Mouse (Mus musculus): ENCODE measurements around the gene Chd4.

DNA sequence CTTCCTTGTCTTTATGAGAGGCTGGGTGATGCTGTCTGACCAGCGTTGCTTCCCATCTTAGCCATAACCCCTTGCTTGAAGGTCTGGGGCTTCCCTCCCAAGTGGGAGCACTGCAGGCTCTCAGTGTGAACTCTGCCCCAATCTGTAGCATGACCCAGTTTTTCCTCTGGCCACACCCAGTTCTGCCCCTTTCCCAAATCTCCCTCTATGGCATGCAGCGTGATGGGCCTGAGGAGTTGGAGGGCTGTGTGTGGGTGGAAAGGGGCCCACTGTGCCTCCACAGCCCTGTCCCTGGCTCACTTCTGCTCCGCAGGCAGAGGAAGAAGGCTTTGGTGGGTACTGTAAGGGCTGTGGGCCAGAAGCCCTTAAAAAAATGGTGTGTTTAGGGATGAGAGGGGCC lies 2.7 kb downstream of the Chd4 start:
- TF ChIP-seq CTCF (IDR thresholded peaks at IDR 0.05; ENCODE audit: insufficient read depth, low read length), result no peak
- no peak for TF ChIP-seq POLR2A (IDR thresholded peaks at IDR 0.05; ENCODE audit: borderline replicate concordance, extremely low read depth, low read depth, low read length)
